8 mouse cellular contexts compared by ENCODE assay signal in the genomic region with DNA sequence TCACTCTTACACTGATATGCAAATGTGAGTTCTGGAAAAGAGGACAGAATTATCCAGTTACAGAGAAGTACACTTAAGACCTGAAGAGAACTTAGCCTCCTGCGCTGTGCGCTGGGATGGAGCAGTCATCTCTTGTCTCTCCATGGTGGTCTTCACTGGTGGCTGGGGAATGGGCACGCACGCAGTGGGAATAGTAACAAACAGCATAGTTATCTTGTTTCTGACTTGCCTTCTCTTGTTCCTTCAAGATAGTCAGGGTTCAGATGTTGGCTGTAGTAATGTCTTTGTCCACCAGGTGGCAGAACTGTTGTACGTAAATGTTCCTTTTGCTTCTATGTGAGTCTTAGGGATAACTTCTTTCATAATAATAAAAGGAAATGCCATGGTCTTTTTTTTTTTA. TPM values are rescaled to one million over a fixed set of nuclear protein-coding genes. Genes with fewer than 3 reads are reported as not detected.
A peak's percentile ranks its signal among the peaks of the same experiment; 100 is the strongest.
DNase-seq lines count a peak whose midpoint lies in the region; ATAC-seq and TF ChIP-seq lines count a peak whose summit lies in the region.

No protein-coding gene starts in this region.

- H3K4me1 ChIP-seq in forebrain, embryonic 15.5 days: peaks cover 11% of the 10 kb centered on the region
- peaks cover 18% of the 10 kb centered on the region for H3K4me1 ChIP-seq in midbrain, embryonic 16.5 days (ENCODE audit: control insufficient read depth, insufficient read depth, low read length)
- H3K4me1 ChIP-seq in stomach, postnatal 0 days (replicated peaks; ENCODE audit: control insufficient read depth, insufficient read depth): no peaks in the 10 kb centered on the region

- peak; percentile 87 for TF ChIP-seq CTCF in stomach, postnatal 0 days (IDR thresholded peaks at IDR 0.05; ENCODE audit: low read depth)

- ATAC-seq in forebrain, embryonic 15.5 days (replicated peaks): peak; percentile 8; the same call in 1 of the 2 replicates
- peak; percentile 32; the same call in 1 of the 2 replicates for ATAC-seq in midbrain, embryonic 16.5 days
- no peak for ATAC-seq in stomach, postnatal 0 days (ENCODE audit: low FRiP score, low TSS enrichment)

- no peak for TF ChIP-seq EP300 in stomach, postnatal 0 days (optimal IDR thresholded peaks at IDR 0.05)

- DNase-seq in urinary bladder, adult 18-20 months (ENCODE audit: low spot score in 2 of 2): peak; percentile 36 to 57
- DNase-seq in urinary bladder, adult 2 months (ENCODE audit: low spot score): no peak
- peak; percentile 61 for DNase-seq in cerebellum, adult 11 months
- DNase-seq in induced T-regulatory cell, adult 2 months (ENCODE audit: low read depth): peak; percentile 90
- DNase-seq in left cerebral cortex, postnatal 36 days (ENCODE audit: low spot score in 2 of 2): peak; percentile 46 to 79
- DNase-seq in stomach, postnatal 0 days (ENCODE audit: low spot score): peak; percentile 75

- H3K4me3 ChIP-seq in forebrain, embryonic 15.5 days: no peak overlapping the region
- H3K4me3 ChIP-seq in midbrain, embryonic 16.5 days (ENCODE audit: low read depth, low read length): no peak overlapping the region
- H3K4me3 ChIP-seq in stomach, postnatal 0 days (ENCODE audit: low read depth, low read length): no peak overlapping the region

- no peaks in the 10 kb centered on the region for H3K9me3 ChIP-seq in forebrain, embryonic 15.5 days
- H3K9me3 ChIP-seq in midbrain, embryonic 16.5 days (replicated peaks; ENCODE audit: control insufficient read depth, low read length, poor library complexity, severe bottlenecking): no peaks in the 10 kb centered on the region
- no peaks in the 10 kb centered on the region for H3K9me3 ChIP-seq in stomach, postnatal 0 days (ENCODE audit: control insufficient read depth, low read length)

- no peak overlapping the region for H3K27ac ChIP-seq in forebrain, embryonic 15.5 days (replicated peaks)
- H3K27ac ChIP-seq in midbrain, embryonic 16.5 days (ENCODE audit: low read length): no peak overlapping the region
- H3K27ac ChIP-seq in stomach, postnatal 0 days (replicated peaks): peak overlapping the region; percentile 18; the same call in 1 of the 2 replicates

- intact Hi-C loops in left cerebral cortex, postnatal 36 days (cut with DNase I): loop anchor here (5.0 kb wide), 3 partner anchors 46 to 164 kb away; a partner anchor contains a TSS

- 27% methylated on average over 5 of the region's 5 CpGs for WGBS in forebrain, embryonic 15.5 days
- WGBS in midbrain, embryonic 16.5 days: 29% methylated on average over 5 of the region's 5 CpGs
- 28% methylated on average over 5 of the region's 5 CpGs for WGBS in stomach, postnatal 0 days

- H3K36me3 ChIP-seq in forebrain, embryonic 15.5 days: peaks cover 9% of the 10 kb centered on the region; the same call in 1 of the 2 replicates
- H3K36me3 ChIP-seq in midbrain, embryonic 16.5 days (ENCODE audit: control insufficient read depth, insufficient read depth, low read length): no peaks in the 10 kb centered on the region
- no peaks in the 10 kb centered on the region for H3K36me3 ChIP-seq in stomach, postnatal 0 days (ENCODE audit: control insufficient read depth, insufficient read depth, low read length)

- no peak overlapping the region for H3K9ac ChIP-seq in forebrain, embryonic 15.5 days (replicated peaks)
- H3K9ac ChIP-seq in midbrain, embryonic 16.5 days (ENCODE audit: low read depth, low read length): 0 out of 2 replicates have a peak overlapping the region, but pooled peaks have one; percentile 34
- no peak overlapping the region for H3K9ac ChIP-seq in stomach, postnatal 0 days (ENCODE audit: low read length)

- no peak overlapping the region for H3K4me2 ChIP-seq in forebrain, embryonic 15.5 days (replicated peaks)
- no peak overlapping the region for H3K4me2 ChIP-seq in midbrain, embryonic 16.5 days (ENCODE audit: low read length)
- H3K4me2 ChIP-seq in stomach, postnatal 0 days (replicated peaks; ENCODE audit: low read depth): no peak overlapping the region

- no peaks in the 10 kb centered on the region for H3K27me3 ChIP-seq in forebrain, embryonic 15.5 days
- H3K27me3 ChIP-seq in midbrain, embryonic 16.5 days (ENCODE audit: control insufficient read depth, insufficient read depth, low read depth, low read length): no peaks in the 10 kb centered on the region
- no peaks in the 10 kb centered on the region for H3K27me3 ChIP-seq in stomach, postnatal 0 days (ENCODE audit: control insufficient read depth, insufficient read depth, low read length)

RNA-seq across cellular contexts. Expression of a gene that starts 49.0 kb away (rescaled TPM):
- polyA plus RNA-seq in urinary bladder, adult 2 months (2012; rRNA removed): 12.6 and 16.6 TPM in 2 replicates
- polyA plus RNA-seq in forebrain, embryonic 15.5 days (2015; fragmentation: Nextera tagmentation; extraction: Ambion mirVana): 8.1 and 8.4 TPM in 2 replicates
- total RNA-seq in left cerebral cortex, postnatal 36 days (2021): 10 to 100 TPM; 14.5 to 18.7 TPM
- polyA plus RNA-seq in midbrain, embryonic 16.5 days (2015; fragmentation: Nextera tagmentation; extraction: Ambion mirVana): 4.4 and 5.3 TPM in 2 replicates
- 7.9 and 10.5 TPM in 2 replicates for polyA plus RNA-seq in stomach, postnatal 0 days (2015; fragmentation: Nextera tagmentation; extraction: Ambion mirVana)
